Comparison of ENCODE assay signal across 9 mouse cellular contexts in genomic region chr4:115902816-115903215, GRCm38 (mm10). TPM values are rescaled to one million over a fixed set of nuclear protein-coding genes. Genes with fewer than 3 reads are reported as not detected.
A peak's percentile ranks its signal among the peaks of the same experiment; 100 is the strongest.
DNase-seq lines count a peak whose midpoint lies in the region; ATAC-seq and TF ChIP-seq lines count a peak whose summit lies in the region.
"Had no signal": no experiment of that assay in that cellular context is flagged by ENCODE, and none has a peak within 500 bp of the region (broad histone marks: within the 10 kb centered on the region; RNA-seq: fewer than 3 reads in every experiment).

No protein-coding gene starts in this region.

- H3K4me3 ChIP-seq in C2C12 (ENCODE audit: insufficient read depth, poor library complexity, severe bottlenecking), result no peak overlapping the region
- no peak overlapping the region for H3K4me3 ChIP-seq in liver, embryonic 14.5 days (ENCODE audit: insufficient read depth in 1 of 2, low read depth in 2 of 2, low read length in 2 of 2)
- H3K4me3 ChIP-seq: hindbrain, embryonic 15.5 days had no signal

- no peak overlapping the region for H3ac ChIP-seq in C2C12 (ENCODE audit: control insufficient read depth, insufficient read length, low read depth)

- H3K9me3 ChIP-seq in liver, embryonic 14.5 days (ENCODE audit: control insufficient read depth, low read length), result no peaks in the 10 kb centered on the region
- H3K9me3 ChIP-seq: hindbrain, embryonic 15.5 days had no signal

- WGBS in liver, embryonic 14.5 days (ENCODE audit: insufficient replicate concordance), result 15% methylated on average over 5 of the region's 5 CpGs

- H3K36me3 ChIP-seq in C2C12 (ENCODE audit: control insufficient read depth, insufficient read depth), result no peaks in the 10 kb centered on the region
- no peaks in the 10 kb centered on the region for H3K36me3 ChIP-seq in liver, embryonic 14.5 days (replicated peaks; ENCODE audit: control insufficient read depth, insufficient read depth, low read depth)
- H3K36me3 ChIP-seq: hindbrain, embryonic 15.5 days had no signal

- H3K79me2 ChIP-seq in C2C12 (ENCODE audit: control insufficient read depth, insufficient read depth), result no peaks in the 10 kb centered on the region

- H3K27ac ChIP-seq in liver, embryonic 14.5 days, result no peak overlapping the region
- H3K27ac ChIP-seq: hindbrain, embryonic 15.5 days had no signal

- no peaks in the 10 kb centered on the region for H3K4me1 ChIP-seq in liver, embryonic 14.5 days (replicated peaks; ENCODE audit: control insufficient read depth in 2 of 2, insufficient read depth in 2 of 2, low read length in 1 of 2)

- TF ChIP-seq CTCF in C2C12 (IDR thresholded peaks at IDR 0.05; ENCODE audit: control insufficient read depth, insufficient read depth, insufficient read length), result peak; percentile 33
- TF ChIP-seq CTCF in liver, embryonic 14.5 days (IDR thresholded peaks at IDR 0.05; ENCODE audit: low read depth), result peak; percentile 76

- no peak overlapping the region for H3K4me2 ChIP-seq in liver, embryonic 14.5 days (ENCODE audit: low read depth)
- H3K4me2 ChIP-seq: hindbrain, embryonic 15.5 days had no signal

- no peaks in the 10 kb centered on the region for H3K79me3 ChIP-seq in C2C12 (ENCODE audit: low read depth)

- H3K9ac ChIP-seq in liver, embryonic 14.5 days (replicated peaks), result no peak overlapping the region
- H3K9ac ChIP-seq: hindbrain, embryonic 15.5 days had no signal

- ATAC-seq in liver, embryonic 14.5 days (ENCODE audit: insufficient read depth), result no peak

- TF ChIP-seq EP300 in liver, embryonic 14.5 days (IDR thresholded peaks at IDR 0.05; ENCODE audit: low read depth), result no peak

- peak; percentile 65 for DNase-seq in MN1 (ENCODE audit: low spot score)
- peak; percentile 79 to 82 for DNase-seq in cerebellum, adult 18-20 months
- DNase-seq in frontal cortex, postnatal 36 days (ENCODE audit: low spot score in 2 of 2), result peak; percentile 77 to 90
- peak; percentile 91 for DNase-seq in kidney, postnatal 10 days
- DNase-seq in liver, embryonic 14.5 days (ENCODE audit: low read depth in 3 of 3, low spot score in 3 of 3), result peak; percentile 15 to 44 (median 28)
- peak; percentile 88 to 93 for DNase-seq in right cerebral cortex, adult 2 months (ENCODE audit: low spot score in 2 of 2)
- DNase-seq in urinary bladder, postnatal 10 days (ENCODE audit: low spot score), result peak; percentile 49

- peaks cover 35% of the 10 kb centered on the region for H3K27me3 ChIP-seq in C2C12 (ENCODE audit: control insufficient read depth, insufficient read depth, insufficient read length)
- H3K27me3 ChIP-seq in liver, embryonic 14.5 days (ENCODE audit: control insufficient read depth, insufficient read depth, low read length), result peaks cover 19% of the 10 kb centered on the region

TF ChIP-seq in C2C12, 6 proteins besides CTCF, POLR2A, EP300 and RAD21:
- no peak for TF ChIP-seq CEBPB (IDR thresholded peaks at IDR 0.05; ENCODE audit: low read depth)
- no peak for TF ChIP-seq MYOD1 (IDR thresholded peaks at IDR 0.05; ENCODE audit: control insufficient read depth, insufficient read length, low read depth)
- no peak for TF ChIP-seq MYOG (IDR thresholded peaks at IDR 0.05; ENCODE audit: control insufficient read depth, extremely low read depth, insufficient read length)
- TF ChIP-seq USF1 (IDR thresholded peaks at IDR 0.05; ENCODE audit: low read depth), result no peak

RNA-seq across cellular contexts. Expression of gene 6430628N08Rik, which starts 12.4 kb away (rescaled TPM):
- not detected for polyA plus RNA-seq in C2C12 (2012; fragmentation: generic; extraction: Trizol)
- not detected in 2 replicates for polyA plus RNA-seq in liver, embryonic 14.5 days (2012; rRNA removed)
- not detected in 2 replicates for polyA plus RNA-seq in liver, embryonic 14.5 days (2014; fragmentation: Nextera tagmentation; extraction: Ambion mirVana)

RNA-seq across cellular contexts. Expression of gene Kncn, which starts 18.6 kb away (rescaled TPM):
- not detected for polyA plus RNA-seq in C2C12 (2012; fragmentation: generic; extraction: Trizol)
- 0.01 TPM in 1 of 2 replicates, not detected in the other for polyA plus RNA-seq in liver, embryonic 14.5 days (2012; rRNA removed)
- 0.05 TPM in 1 of 2 replicates, not detected in the other for polyA plus RNA-seq in liver, embryonic 14.5 days (2014; fragmentation: Nextera tagmentation; extraction: Ambion mirVana)

RNA-seq across cellular contexts. Expression of gene Dmbx1, which starts 36.9 kb away (rescaled TPM):
- 0.02 TPM for polyA plus RNA-seq in C2C12 (2012; fragmentation: generic; extraction: Trizol)
- not detected in 2 replicates for polyA plus RNA-seq in liver, embryonic 14.5 days (2012; rRNA removed)
- not detected in 2 replicates for polyA plus RNA-seq in liver, embryonic 14.5 days (2014; fragmentation: Nextera tagmentation; extraction: Ambion mirVana)

Comparison
In these comparisons a context has a peak if more than half of its experiments do, and no peak if none do; other contexts are left out.
1. DNase-seq: peak in every context shown above with its lines; median percentile 91 in kidney, postnatal 10 days; 90 in right cerebral cortex, adult 2 months; 84 in frontal cortex, postnatal 36 days; 80 in cerebellum, adult 18-20 months; 65 in MN1; 49 in urinary bladder, postnatal 10 days; 28 in liver, embryonic 14.5 days.